Mouse (Mus musculus) heart, postnatal 0 days (tissue): ENCODE measurements at regions not wholly inside any gene's neighbourhood (a gene's known extent, or its start where the extent isn't known, plus 50 kb on each side); places are given as distances from the start of the nearest gene placed in this dataset.

ENCODE experiments used
- CTCF ChIP-seq: IDR thresholded peaks from 2 replicates; pipeline ENCODE4 v1.5.1; 2016; ENCODE audit warnings: antibody characterized with exemption, control low read depth, low read depth
- EP300 ChIP-seq: IDR thresholded peaks from 2 replicates; pipeline ENCODE4 v1.6.1; 2016; ENCODE audit warnings: antibody characterized with exemption, low read depth

- no peak for TF ChIP-seq CTCF
- no peak for TF ChIP-seq EP300
Observed at GRCm38 (mm10) chr1:94790604-94791003, 522.8 kb upstream of the Fam174a start.
